ENCODE assay signal across 28 mouse cellular contexts in the genomic region with DNA sequence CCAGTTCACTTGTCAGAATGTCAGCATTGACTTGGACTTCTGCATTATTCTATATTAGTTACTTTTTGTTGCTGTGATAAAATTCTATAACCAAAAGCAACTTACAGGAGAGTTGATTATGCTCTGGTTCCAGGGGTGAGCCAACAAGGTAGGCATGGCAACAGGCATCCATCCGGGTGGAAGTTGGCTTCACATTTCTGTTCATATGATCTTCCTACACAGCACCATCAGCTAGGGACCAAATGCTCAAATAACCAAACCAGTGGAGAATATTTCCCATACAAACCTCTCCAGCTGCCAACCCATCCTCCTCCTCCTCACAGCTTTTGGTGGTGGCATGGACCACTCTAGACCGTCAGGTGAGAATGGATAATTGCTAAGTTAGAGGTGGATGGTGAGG.
"Had no signal": no experiment of that assay in that cellular context is flagged by ENCODE, and none has a peak within 500 bp of the region (broad histone marks: within the 10 kb centered on the region; RNA-seq: fewer than 3 reads in every experiment).

No protein-coding gene starts in this region.

- H3K4me3 ChIP-seq: limb, embryonic 10.5 days; limb, embryonic 12.5 days; limb, embryonic 13.5 days; limb, embryonic 15.5 days; liver, embryonic 12.5 days; liver, embryonic 13.5 days; liver, embryonic 15.5 days; lung, embryonic 15.5 days; megakaryocyte, embryonic 14.5 days; midbrain, embryonic 10.5 days; midbrain, embryonic 12.5 days; midbrain, embryonic 13.5 days; midbrain, embryonic 15.5 days; myocyte; neural tube, embryonic 12.5 days had no signal

- DNase-seq: left cerebral cortex, postnatal 4 days; liver; liver, embryonic 13.5 days; liver, postnatal 0 days; lung, adult 18-20 months; lung, adult 2 months; lung, embryonic 14.5 days; lung, postnatal 10 days; lung, postnatal 14 days; lung, postnatal 36 days; lung, postnatal 4 days; midbrain, embryonic 14.5 days had no signal

- H3K27ac ChIP-seq: limb, embryonic 10.5 days; limb, embryonic 12.5 days; limb, embryonic 13.5 days; limb, embryonic 15.5 days; liver, embryonic 12.5 days; liver, embryonic 13.5 days; liver, embryonic 14.5 days; liver, embryonic 15.5 days; lung, embryonic 15.5 days; macrophage; midbrain, embryonic 10.5 days; midbrain, embryonic 12.5 days; midbrain, embryonic 13.5 days; midbrain, embryonic 15.5 days; neural tube, embryonic 12.5 days had no signal
